15 mouse cellular contexts compared by ENCODE assay signal in the genomic region with DNA sequence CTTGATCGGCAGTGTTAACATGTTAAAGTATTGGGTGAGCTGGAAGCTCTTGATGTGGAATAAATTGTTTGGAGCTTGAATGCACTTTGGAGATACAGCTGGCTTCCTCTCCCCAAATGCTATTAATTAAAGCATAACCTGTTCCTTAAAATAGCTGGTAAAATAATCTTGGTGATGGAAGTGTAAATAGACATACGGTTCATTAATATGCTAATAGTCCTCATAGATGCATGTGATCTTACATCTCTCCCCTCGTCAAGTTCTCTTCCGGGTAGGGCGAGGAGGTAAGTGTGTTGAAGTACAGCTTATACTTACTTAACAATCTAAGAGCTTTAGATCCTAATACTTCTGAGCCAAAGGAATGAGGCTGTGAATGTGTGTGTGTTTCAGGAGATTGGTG.
"Had no signal": no experiment of that assay in that cellular context is flagged by ENCODE, and none has a peak within 500 bp of the region (broad histone marks: within the 10 kb centered on the region; RNA-seq: fewer than 3 reads in every experiment).

No protein-coding gene starts in this region.

- H3K4me2 ChIP-seq: limb, embryonic 13.5 days; lung, embryonic 15.5 days; neural tube, embryonic 12.5 days had no signal

- H3K9me3 ChIP-seq: limb, embryonic 13.5 days; lung, embryonic 15.5 days; midbrain, embryonic 10.5 days; neural tube, embryonic 12.5 days had no signal

- H3K4me3 ChIP-seq: limb, embryonic 13.5 days; lung, embryonic 15.5 days; midbrain, embryonic 10.5 days; myocyte; neural tube, embryonic 12.5 days had no signal

- DNase-seq: kidney, adult 11 months; kidney, adult 9 months; kidney, postnatal 36 days; layer of hippocampus, adult 9-11 months; layer of hippocampus, postnatal 36 days; left cerebral cortex, postnatal 4 days; midbrain, embryonic 14.5 days; right cerebral cortex, postnatal 14 days had no signal

- H3K27me3 ChIP-seq: limb, embryonic 13.5 days; lung, embryonic 15.5 days; neural tube, embryonic 12.5 days had no signal

- H3K27ac ChIP-seq: kidney, postnatal 0 days; limb, embryonic 13.5 days; lung, embryonic 15.5 days; midbrain, embryonic 10.5 days; neural tube, embryonic 12.5 days; stomach, postnatal 0 days had no signal

- H3K9ac ChIP-seq: limb, embryonic 13.5 days; lung, embryonic 15.5 days; neural tube, embryonic 12.5 days had no signal

- H3K36me3 ChIP-seq: limb, embryonic 13.5 days; lung, embryonic 15.5 days; midbrain, embryonic 10.5 days; neural tube, embryonic 12.5 days had no signal
